Mouse (Mus musculus): ENCODE results near the gene Ctsj.

DNA sequence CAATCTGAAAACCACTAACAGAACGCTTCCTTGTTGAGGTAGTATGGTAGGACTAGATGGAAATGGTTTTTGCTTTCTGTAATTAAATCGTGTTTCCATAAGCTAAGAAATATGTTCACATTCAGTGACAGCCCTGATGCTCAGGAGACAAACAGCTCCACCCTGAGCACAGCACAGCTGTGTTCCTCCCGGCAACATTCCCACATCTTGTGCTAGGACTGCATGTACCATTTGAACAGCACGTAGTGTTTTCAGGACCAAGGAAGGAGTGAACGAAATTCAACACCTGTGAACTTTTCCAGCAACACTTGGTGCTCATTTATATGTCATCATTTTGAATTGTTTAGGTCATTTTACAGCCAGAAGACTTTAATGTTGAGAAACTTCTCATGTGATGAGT lies 44.1 kb downstream of the Ctsj start:
- no peak for TF ChIP-seq CTCF (IDR thresholded peaks at IDR 0.05; ENCODE audit: extremely low read depth, insufficient read length, insufficient replicate concordance, low read depth, low read length)
- no peak for TF ChIP-seq POLR2A (IDR thresholded peaks at IDR 0.05; ENCODE audit: low read depth, low read length)

Data from small intestine, adult 2 months (tissue).